Mouse (Mus musculus) olfactory bulb, adult 2 months (tissue): ENCODE measurements at regions not wholly inside any gene's neighbourhood (a gene's known extent, or its start where the extent isn't known, plus 50 kb on each side); places are given as distances from the start of the nearest gene placed in this dataset.

Experiments used
- CTCF ChIP-seq: fragments of 200-500 bp; IDR thresholded peaks from 2 replicates; pipeline ENCODE4 v1.5.1; 2012; ENCODE audit warnings: low read depth, mild to moderate bottlenecking, low read length, moderate library complexity; ENCODE audit not compliant: insufficient read depth
- POLR2A ChIP-seq: fragments of 200-500 bp; IDR thresholded peaks from 2 replicates; pipeline ENCODE4 v1.6.1; 2012; ENCODE audit warnings: mild to moderate bottlenecking, low read depth, low read length, moderate library complexity; ENCODE audit not compliant: insufficient read depth

GRCm38 (mm10) chr15:51291183-51291582 lies 2593.5 kb upstream of the Gm7489 start:
- TF ChIP-seq POLR2A (no peak), CTCF (no peak)
